Mouse (Mus musculus): ENCODE data around the gene Galc. TPM values are rescaled to one million over a fixed set of nuclear protein-coding genes. Genes with fewer than 3 reads are reported as not detected.

Galc gene
- total RNA-seq, 2 experiments from 2014 or later, result 6.8 to 8.0 TPM

- DNase-seq (ENCODE audit: low spot score), result no peak
- intact Hi-C loops (cut with DNase I), result no loop called here
Observed at GRCm38 (mm10) chr12:98190201-98190600, 69.1 kb downstream of the Galc start.

DNA sequence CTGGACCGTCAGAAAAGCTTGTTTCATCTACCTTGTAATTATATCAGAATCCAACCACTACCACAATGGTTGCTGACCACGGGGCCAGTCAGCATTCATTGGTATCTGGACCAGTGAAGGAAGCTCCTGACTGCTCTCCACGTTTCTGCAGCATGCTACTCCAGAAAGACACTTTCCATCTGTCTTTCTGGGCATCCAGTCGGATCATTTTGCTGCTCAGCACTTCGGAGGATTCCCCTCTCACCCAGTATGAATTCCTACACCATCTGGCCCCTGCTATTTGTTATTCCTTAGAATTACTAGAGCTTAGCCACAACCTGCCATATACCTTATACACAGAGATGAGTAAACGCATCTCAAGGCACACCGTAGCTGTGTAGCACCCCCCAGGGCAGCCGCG is 70.2 kb downstream of the Galc start:
- intact Hi-C loops (cut with DNase I), result no loop called here
- DNase-seq (ENCODE audit: low spot score), result no peak

DNA sequence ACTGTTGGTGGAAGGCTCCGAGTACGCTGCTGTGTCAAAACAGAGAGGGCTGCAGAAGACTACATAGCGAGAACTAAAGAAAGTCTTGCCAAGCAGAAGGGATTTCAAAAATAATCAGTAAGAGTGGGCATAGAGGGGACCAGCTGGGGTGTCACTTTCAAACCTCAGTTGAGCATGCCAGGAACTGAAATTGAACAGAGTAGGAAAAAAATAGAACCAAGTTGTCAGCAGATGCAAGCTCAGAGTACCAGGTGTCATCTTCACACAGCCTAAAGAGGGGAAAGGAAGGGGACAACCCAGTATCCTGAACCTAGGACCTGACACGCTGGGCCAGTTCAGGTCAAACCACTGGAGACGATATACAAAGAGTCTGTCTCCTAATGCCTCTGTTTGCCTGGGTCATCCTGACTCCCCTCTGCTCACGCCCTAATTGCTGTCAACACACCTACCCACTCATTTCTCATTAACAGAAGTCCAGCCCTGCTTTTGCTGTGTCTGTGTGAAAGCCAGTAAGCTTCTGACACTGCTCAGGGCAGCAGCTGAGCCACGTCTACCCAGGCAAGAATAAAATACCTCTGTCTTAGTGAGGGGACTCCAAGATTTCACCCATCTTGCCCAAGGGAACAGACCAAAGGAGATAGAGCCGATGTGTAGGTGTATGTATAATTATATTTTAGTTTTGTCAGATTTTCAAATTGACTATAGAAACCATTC is 71.9 kb downstream of the Galc start:
- intact Hi-C loops (cut with DNase I), result no loop called here

GRCm38 (mm10) chr12:98181729-98182128 is 77.5 kb downstream of the Galc start:
- DNase-seq (ENCODE audit: low spot score), result no peak
- intact Hi-C loops (cut with DNase I), result loop anchor here (5.0 kb wide), 1 partner anchor 309 kb away; no protein-coding TSS in a partner anchor

More for the DNA sequence above, 71.9 kb downstream of the Galc start:
- no peak for DNase-seq (ENCODE audit: low spot score)

DNA sequence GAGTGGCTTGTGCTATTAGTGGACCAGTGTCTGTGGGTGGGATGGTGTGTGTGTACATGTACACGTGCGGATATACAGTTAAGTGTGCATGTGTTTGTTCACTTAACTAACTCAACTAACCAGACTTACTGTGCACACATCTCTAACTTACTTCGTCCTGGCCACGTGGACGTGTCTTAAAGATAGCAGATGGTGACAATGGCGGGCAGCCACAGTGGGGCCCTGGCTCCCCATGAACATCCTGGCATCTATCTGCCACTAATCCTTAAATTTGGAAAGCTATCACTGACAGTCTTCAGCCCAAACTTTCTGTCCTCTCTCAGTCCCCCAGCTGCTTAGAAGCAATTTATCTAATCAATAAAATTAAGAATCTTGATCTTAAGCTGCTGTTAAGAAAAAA is 78.5 kb downstream of the Galc start:
- intact Hi-C loops (cut with DNase I), result loop anchor here (5.0 kb wide), 1 partner anchor 309 kb away; no protein-coding TSS in a partner anchor
- no peak for DNase-seq (ENCODE audit: low spot score)

- intact Hi-C loops (cut with DNase I), result loop anchor here (5.0 kb wide), 1 partner anchor 308 kb away; no protein-coding TSS in a partner anchor
- DNase-seq (ENCODE audit: low spot score), result no peak
Observed at GRCm38 (mm10) chr12:98180235-98180800, 78.9 kb downstream of the Galc start.

GRCm38 (mm10) chr12:98179496-98179895 is 79.8 kb downstream of the Galc start:
- intact Hi-C loops (cut with DNase I), result no loop called here

GRCm38 (mm10) chr12:98176632-98177031 is 82.6 kb downstream of the Galc start:
- DNase-seq (ENCODE audit: low spot score), result no peak
- intact Hi-C loops (cut with DNase I), result no loop called here

More at GRCm38 (mm10) chr12:98179496-98179895, 79.8 kb downstream of the Galc start:
- no peak for DNase-seq (ENCODE audit: low spot score)

DNA sequence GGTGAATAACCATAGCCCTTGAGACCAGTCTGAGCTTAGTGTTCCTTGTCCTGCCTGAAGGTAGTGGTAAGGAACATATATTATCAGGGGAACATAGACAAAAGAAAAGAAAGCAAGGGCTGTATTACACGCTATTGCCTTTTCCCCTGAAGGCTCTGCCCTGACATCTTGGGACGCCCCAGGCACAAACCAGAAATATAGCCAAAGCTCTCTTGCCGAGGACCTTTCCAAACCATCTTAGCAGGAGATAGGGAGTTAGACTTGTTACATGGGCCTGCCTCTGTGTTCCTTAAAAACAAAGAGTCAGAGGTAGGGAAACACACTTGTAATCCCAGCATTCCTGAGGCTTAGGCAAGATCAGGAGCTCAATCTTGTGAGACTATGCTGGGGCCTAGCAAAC is 97.4 kb downstream of the Galc start:
- DNase-seq (ENCODE audit: low spot score), result no peak
- intact Hi-C loops (cut with DNase I), result no loop called here

DNA sequence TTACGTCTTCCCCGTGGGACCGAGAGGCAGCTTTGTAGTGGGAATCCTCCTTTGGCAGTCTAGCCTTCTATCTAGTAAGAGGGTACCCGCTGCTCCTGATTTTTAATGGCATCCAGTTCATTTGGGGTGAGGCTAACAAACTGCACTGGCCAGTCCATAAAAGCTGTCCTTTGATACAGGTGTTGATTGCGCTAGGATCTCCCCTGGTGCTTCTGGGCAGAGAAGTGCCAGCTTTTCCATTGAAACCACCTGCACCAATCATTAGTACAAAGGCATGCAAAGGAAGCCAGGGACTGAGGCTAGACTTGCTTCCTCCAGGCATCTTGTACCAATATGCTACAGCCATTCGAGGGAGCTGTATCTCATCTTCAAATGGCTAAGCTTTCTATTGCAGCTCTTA is 98.4 kb downstream of the Galc start:
- DNase-seq (ENCODE audit: low spot score), result no peak
- intact Hi-C loops (cut with DNase I), result no loop called here

Other genes starting within 250 kb of the Galc start
- under 1 TPM; 0.68 to 0.73 TPM for gene Gpr65, start 9.2 kb upstream of the Galc start, total RNA-seq (2021)

All from heart, postnatal 25 days (tissue).